14 mouse cellular contexts compared by ENCODE assay signal in genomic region chr16:36089850-36090616, GRCm38 (mm10). TPM values are rescaled to one million over a fixed set of nuclear protein-coding genes. Genes with fewer than 3 reads are reported as not detected.
DNase-seq lines count a peak whose midpoint lies in the region; ATAC-seq and TF ChIP-seq lines count a peak whose summit lies in the region.
"Had no signal": no experiment of that assay in that cellular context is flagged by ENCODE, and none has a peak within 500 bp of the region (broad histone marks: within the 10 kb centered on the region; RNA-seq: fewer than 3 reads in every experiment).

No protein-coding gene starts in this region.

- H3K36me3 ChIP-seq in kidney, embryonic 15.5 days = peaks cover 55% of the 10 kb centered on the region
- peaks cover 15% of the 10 kb centered on the region; the same call in 1 of the 2 replicates for H3K36me3 ChIP-seq in kidney, postnatal 0 days (ENCODE audit: insufficient read depth, low read length)

- 74% methylated on average over 8 of the region's 8 CpGs for WGBS in kidney, embryonic 15.5 days
- 61% methylated on average over 8 of the region's 8 CpGs for WGBS in kidney, postnatal 0 days

- ATAC-seq in kidney, embryonic 15.5 days (replicated peaks; ENCODE audit: low FRiP score) = no peak; the same call in 1 of the 2 replicates
- ATAC-seq in Patski = peak; percentile 51
- ATAC-seq in kidney, postnatal 0 days (replicated peaks; ENCODE audit: low FRiP score, low read depth) = no peak
- ATAC-seq in megakaryocyte, adult 5-6 weeks (ENCODE audit: poor library complexity, severe bottlenecking) = no peak
- ATAC-seq: CD4-positive, CD25-positive, alpha-beta regulatory T cell, adult 4 months had no signal

- no peaks in the 10 kb centered on the region for H3K9me3 ChIP-seq in kidney, embryonic 15.5 days (replicated peaks)
- H3K9me3 ChIP-seq in kidney, postnatal 0 days (replicated peaks; ENCODE audit: low read length) = no peaks in the 10 kb centered on the region

- in situ Hi-C loops in Patski (cut with MboI; ENCODE audit: low pct_unique_long_range_greater_than_20kb) = loop anchor here (25.0 kb wide), 2 partner anchors 722 to 922 kb away; partner anchors contain the start of gene Polq

- H3K4me1 ChIP-seq in kidney, embryonic 15.5 days = 0 out of 2 replicates have a peak, but pooled peaks cover 5% of the 10 kb centered on the region
- H3K4me1 ChIP-seq in kidney, postnatal 0 days (replicated peaks; ENCODE audit: insufficient read depth, low read length) = no peaks in the 10 kb centered on the region

- H3K4me2 ChIP-seq in kidney, embryonic 15.5 days = no peak overlapping the region
- no peak overlapping the region for H3K4me2 ChIP-seq in kidney, postnatal 0 days (ENCODE audit: low read length)
- H3K4me2 ChIP-seq: lung, embryonic 14.5 days had no signal

- no peak overlapping the region for H3K4me3 ChIP-seq in kidney, embryonic 15.5 days (replicated peaks)
- no peak overlapping the region for H3K4me3 ChIP-seq in kidney, postnatal 0 days (replicated peaks; ENCODE audit: low read depth, low read length)

- H3K27ac ChIP-seq in kidney, embryonic 15.5 days = no peak overlapping the region
- 0 out of 2 replicates have a peak overlapping the region, but pooled peaks have one; percentile 3 for H3K27ac ChIP-seq in kidney, postnatal 0 days

- CTCF ChIA-PET in Patski (lab: Charles Lee) = interaction anchor here (1.0 to 2.1 kb wide), 4 partner anchors 10 to 19 kb away, joined by 3 to 13 read pairs (median 4); no protein-coding TSS in a partner anchor

- H3K9ac ChIP-seq in kidney, embryonic 15.5 days = no peak overlapping the region
- no peak overlapping the region for H3K9ac ChIP-seq in kidney, postnatal 0 days (ENCODE audit: low read depth, low read length)
- H3K9ac ChIP-seq: lung, embryonic 14.5 days had no signal

- H3K27me3 ChIP-seq in kidney, embryonic 15.5 days = no peaks in the 10 kb centered on the region
- no peaks in the 10 kb centered on the region for H3K27me3 ChIP-seq in Patski
- no peaks in the 10 kb centered on the region for H3K27me3 ChIP-seq in kidney, postnatal 0 days (ENCODE audit: insufficient read depth, low read length)

- POLR2A ChIA-PET in Patski (lab: Charles Lee) = interaction anchor here (1.0 kb wide), 1 partner anchor 21 kb away, joined by 3 read pairs; no protein-coding TSS in a partner anchor

- peak; percentile 51 for DNase-seq in kidney, adult 11 months
- DNase-seq in 416B (ENCODE audit: low read depth) = peak; percentile 24
- DNase-seq in Patski (ENCODE audit: low read depth, low spot score) = no peak
- peak; percentile 33 for DNase-seq in kidney, postnatal 0 days (ENCODE audit: low spot score)
- DNase-seq in testis, postnatal 10 days (ENCODE audit: low spot score) = no peak
- DNase-seq: cerebellum, adult 9-11 months; lung, embryonic 14.5 days had no signal

- TF ChIP-seq CTCF in Patski (IDR thresholded peaks at IDR 0.05) = peak; percentile 71
- peak; percentile 59 for TF ChIP-seq CTCF in kidney, postnatal 0 days (IDR thresholded peaks at IDR 0.05; ENCODE audit: low read depth)

RNA-seq across cellular contexts. Expression of gene Ccdc58, which starts 18.5 kb away (rescaled TPM):
- 79.3 and 91.9 TPM in 2 replicates for polyA plus RNA-seq in kidney, embryonic 15.5 days (2015; fragmentation: Nextera tagmentation; extraction: Ambion mirVana)
- polyA plus RNA-seq in Patski (2021) = 90.6 TPM
- 92.5 and 95.9 TPM in 2 replicates for polyA plus RNA-seq in kidney, postnatal 0 days (2015; fragmentation: Nextera tagmentation; extraction: Ambion mirVana)
- total RNA-seq in megakaryocyte, adult 5-6 weeks (2015) = 24.1 and 29.0 TPM in 2 replicates
- total RNA-seq in megakaryocyte, adult 5-6 weeks (2017) = 26.9 and 31.5 TPM in 2 replicates

RNA-seq across cellular contexts. Expression of gene Fam162a, which starts 18.6 kb away (rescaled TPM):
- 319 and 327 TPM in 2 replicates for polyA plus RNA-seq in kidney, embryonic 15.5 days (2015; fragmentation: Nextera tagmentation; extraction: Ambion mirVana)
- 285 TPM for polyA plus RNA-seq in Patski (2021)
- 362 and 409 TPM in 2 replicates for polyA plus RNA-seq in kidney, postnatal 0 days (2015; fragmentation: Nextera tagmentation; extraction: Ambion mirVana)
- total RNA-seq in megakaryocyte, adult 5-6 weeks (2015) = 42.3 and 54.9 TPM in 2 replicates
- 32.4 and 33.1 TPM in 2 replicates for total RNA-seq in megakaryocyte, adult 5-6 weeks (2017)

RNA-seq across cellular contexts. Expression of gene Csta1, which starts 41.0 kb away (rescaled TPM):
- 0.05 and 0.14 TPM in 2 replicates for polyA plus RNA-seq in kidney, embryonic 15.5 days (2015; fragmentation: Nextera tagmentation; extraction: Ambion mirVana)
- 0.03 TPM for polyA plus RNA-seq in Patski (2021)
- polyA plus RNA-seq in kidney, postnatal 0 days (2015; fragmentation: Nextera tagmentation; extraction: Ambion mirVana) = not detected in 2 replicates
- total RNA-seq in megakaryocyte, adult 5-6 weeks (2015) = not detected in 2 replicates
- not detected in 2 replicates for total RNA-seq in megakaryocyte, adult 5-6 weeks (2017)
- total RNA-seq: gastrocnemius, postnatal 4 days; left cerebral cortex, postnatal 25 days had no signal
- polyA plus RNA-seq: CD4-positive, CD25-positive, alpha-beta regulatory T cell, adult 4 months; frontal cortex, adult 2 months; heart, postnatal 0 days; lung, embryonic 14.5 days had no signal

RNA-seq across cellular contexts. Expression of gene Wdr5b, which starts 49.0 kb away (rescaled TPM):
- 8.9 and 9.9 TPM in 2 replicates for polyA plus RNA-seq in kidney, embryonic 15.5 days (2015; fragmentation: Nextera tagmentation; extraction: Ambion mirVana)
- 1.9 TPM for polyA plus RNA-seq in Patski (2021)
- polyA plus RNA-seq in kidney, postnatal 0 days (2015; fragmentation: Nextera tagmentation; extraction: Ambion mirVana) = 8.1 and 8.7 TPM in 2 replicates
- 5.5 and 6.9 TPM in 2 replicates for total RNA-seq in megakaryocyte, adult 5-6 weeks (2015)
- total RNA-seq in megakaryocyte, adult 5-6 weeks (2017) = 11.7 and 12.0 TPM in 2 replicates

Comparison
In these comparisons a context has a peak if more than half of its experiments do, and no peak if none do; other contexts are left out.
1. DNase-seq: peak in kidney, adult 11 months (single experiment), 416B (single experiment) and kidney, postnatal 0 days (single experiment); none in Patski (single experiment) and testis, postnatal 10 days (single experiment).